Mouse (Mus musculus) lung, adult 2 months (tissue): ENCODE data around the gene Tnni3.

Experiments
- CTCF ChIP-seq: fragments of 200-500 bp; IDR thresholded peaks from 2 replicates; pipeline ENCODE4 v1.5.1; 2011; ENCODE audit warnings: mild to moderate bottlenecking, low read length, control low read depth; ENCODE audit not compliant: insufficient read depth
- POLR2A ChIP-seq: fragments of 200-500 bp; IDR thresholded peaks from 2 replicates; pipeline ENCODE4 v1.6.1; 2011; ENCODE audit warnings: low read depth, mild to moderate bottlenecking, control low read depth, low read length, borderline replicate concordance; ENCODE audit errors: extremely low read depth

DNA sequence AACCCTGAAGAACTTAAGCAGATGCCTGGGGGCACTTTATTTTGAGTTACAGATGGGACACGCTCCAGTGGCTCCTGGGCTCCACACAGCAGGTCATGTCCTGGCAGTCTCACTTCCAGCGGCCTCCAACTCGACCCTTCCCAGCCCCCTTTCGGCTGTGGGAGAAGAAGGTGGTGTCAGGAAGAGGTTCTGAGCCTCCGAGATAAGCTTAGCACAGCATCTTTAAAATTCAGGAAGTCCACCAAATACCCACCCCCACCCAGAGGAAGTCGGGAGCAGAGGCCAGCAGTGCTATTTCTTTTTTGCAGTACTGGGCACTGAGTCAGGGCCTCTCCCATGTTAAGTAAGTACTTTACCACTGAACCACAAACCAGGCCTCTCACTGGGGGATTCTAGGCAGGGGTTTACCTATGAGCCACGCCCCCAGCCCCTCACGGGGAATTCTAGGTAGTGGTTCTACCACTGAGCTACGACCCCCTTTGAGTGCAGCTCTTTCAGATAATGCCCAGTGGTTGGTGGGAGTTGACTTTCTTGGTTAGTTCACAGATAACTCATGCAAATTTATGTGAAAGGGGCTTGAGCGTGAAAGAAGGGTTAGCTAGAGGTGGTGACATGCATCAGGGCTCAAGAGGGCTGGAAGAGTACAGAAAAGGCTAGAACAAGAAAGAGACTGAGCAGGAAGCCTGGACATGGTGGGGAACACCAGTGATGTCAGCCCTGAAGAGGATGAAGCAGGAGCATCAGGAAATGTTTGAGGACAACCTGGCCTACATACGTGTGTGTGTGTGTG lies 19.2 kb downstream of the Tnni3 start:
- TF ChIP-seq CTCF: no peak
- no peak for TF ChIP-seq POLR2A
